Mouse (Mus musculus) stomach, postnatal 0 days (tissue): ENCODE measurements around the gene Arf6.

Experiments
- CTCF ChIP-seq: IDR thresholded peaks from 2 replicates; pipeline ENCODE4 v1.5.1; 2016; ENCODE audit warnings: antibody characterized with exemption, low read depth, mild to moderate bottlenecking, moderate library complexity
- EP300 ChIP-seq: optimal IDR thresholded peaks from 2 replicates; pipeline ENCODE3; 2016; ENCODE audit warnings: antibody characterized with exemption

DNA sequence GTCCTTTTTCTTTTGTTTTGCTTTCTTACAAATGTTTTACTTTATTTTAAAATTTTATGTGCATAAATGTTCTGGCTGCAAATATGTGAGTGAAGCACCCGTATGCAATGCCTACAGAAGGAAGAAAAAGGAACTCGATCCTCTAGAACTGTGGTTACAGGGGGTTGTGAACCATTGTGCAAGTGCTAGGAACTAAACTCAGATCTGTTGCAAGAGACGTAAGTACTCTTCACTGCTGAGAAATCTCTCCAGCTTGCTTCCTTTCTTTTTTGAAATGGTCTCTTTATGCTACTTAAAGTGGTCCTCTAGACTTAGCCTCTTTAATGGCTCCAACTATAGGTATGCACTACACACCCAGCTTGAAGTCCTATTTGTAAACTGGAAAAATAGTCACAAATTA is 40.8 kb upstream of the Arf6 start:
- TF ChIP-seq CTCF (no peak), EP300 (no peak)
